Mouse (Mus musculus): ENCODE measurements at regions not wholly inside any gene's neighbourhood (a gene's known extent, or its start where the extent isn't known, plus 50 kb on each side); places are given as distances from the start of the nearest gene placed in this dataset.

DNA sequence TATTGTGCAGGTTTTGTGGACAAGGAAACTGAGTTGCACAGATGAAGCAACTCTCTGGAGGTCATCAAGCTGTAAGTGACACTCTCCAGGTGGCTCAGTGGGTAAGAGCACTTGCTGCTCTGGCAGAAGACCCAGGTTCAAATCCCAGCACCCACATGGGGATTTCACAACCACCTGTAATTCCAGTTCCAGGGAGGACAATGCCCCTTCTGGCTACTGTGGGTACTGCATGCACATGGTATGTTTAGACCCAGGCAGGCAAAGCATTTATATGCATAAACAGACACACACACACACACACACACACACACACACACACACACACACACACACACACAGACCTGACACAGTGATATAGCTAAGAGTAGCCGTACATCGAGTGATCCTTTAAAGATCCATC lies 80.6 kb upstream of the Arid5b start:
- H3K4me1 ChIP-seq (ENCODE audit: control insufficient read depth, insufficient read depth, low read length): peaks cover 6% of the 10 kb centered on the region; the same call in 1 of the 2 replicates
- WGBS: 94% methylated on average over 2 of the region's 2 CpGs
- no peak overlapping the region for H3K27ac ChIP-seq (ENCODE audit: insufficient read depth, low read depth, low read length)
- no peak overlapping the region for H3K4me3 ChIP-seq (ENCODE audit: insufficient read depth, low read depth, low read length)
- no peaks in the 10 kb centered on the region for H3K27me3 ChIP-seq (replicated peaks; ENCODE audit: control insufficient read depth, insufficient read depth, low read length)
- H3K36me3 ChIP-seq (ENCODE audit: control insufficient read depth, insufficient read depth, low read length): no peaks in the 10 kb centered on the region
- no peak for DNase-seq
- no peak for TF ChIP-seq POLR2A (IDR thresholded peaks at IDR 0.05; ENCODE audit: low read depth, low read length)
- TF ChIP-seq CTCF (conservative IDR thresholded peaks at IDR 0.05; ENCODE audit: insufficient read depth, insufficient read length, low read depth, low read length): 0 out of 2 replicates have a peak, but pooled peaks have one; percentile 11

DNA sequence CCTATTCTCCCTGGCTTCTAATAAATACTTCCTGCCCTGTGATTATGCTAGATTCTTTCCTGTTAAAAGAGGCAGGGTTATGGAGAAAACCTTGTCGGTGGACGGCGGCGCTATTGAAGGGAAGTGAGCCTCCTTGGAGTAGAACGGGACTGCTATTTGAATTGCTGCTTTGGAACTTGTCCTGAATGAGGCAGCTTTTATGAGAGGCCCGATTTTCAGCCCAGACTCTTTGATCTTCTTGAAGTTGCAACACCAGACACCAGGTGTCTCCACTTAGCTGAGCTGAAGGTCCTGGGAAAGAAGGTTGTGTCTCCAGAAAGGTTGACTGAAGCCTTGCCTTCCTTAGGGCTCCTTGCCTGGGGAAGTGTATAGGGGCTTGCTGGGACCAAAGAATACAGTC lies 78.4 kb upstream of the Arid5b start:
- 22% methylated on average over 6 of the region's 6 CpGs for WGBS
- TF ChIP-seq POLR2A (IDR thresholded peaks at IDR 0.05; ENCODE audit: low read depth, low read length): no peak
- TF ChIP-seq CTCF (conservative IDR thresholded peaks at IDR 0.05; ENCODE audit: insufficient read depth, insufficient read length, low read depth, low read length): peak; percentile 55
- no peaks in the 10 kb centered on the region for H3K27me3 ChIP-seq (replicated peaks; ENCODE audit: control insufficient read depth, insufficient read depth, low read length)
- H3K36me3 ChIP-seq (ENCODE audit: control insufficient read depth, insufficient read depth, low read length): no peaks in the 10 kb centered on the region
- peaks cover 11% of the 10 kb centered on the region for H3K4me1 ChIP-seq (ENCODE audit: control insufficient read depth, insufficient read depth, low read length)
- peak; percentile 70 for DNase-seq
- H3K4me3 ChIP-seq (ENCODE audit: insufficient read depth, low read depth, low read length): no peak overlapping the region
- no peak overlapping the region for H3K27ac ChIP-seq (ENCODE audit: insufficient read depth, low read depth, low read length)

DNA sequence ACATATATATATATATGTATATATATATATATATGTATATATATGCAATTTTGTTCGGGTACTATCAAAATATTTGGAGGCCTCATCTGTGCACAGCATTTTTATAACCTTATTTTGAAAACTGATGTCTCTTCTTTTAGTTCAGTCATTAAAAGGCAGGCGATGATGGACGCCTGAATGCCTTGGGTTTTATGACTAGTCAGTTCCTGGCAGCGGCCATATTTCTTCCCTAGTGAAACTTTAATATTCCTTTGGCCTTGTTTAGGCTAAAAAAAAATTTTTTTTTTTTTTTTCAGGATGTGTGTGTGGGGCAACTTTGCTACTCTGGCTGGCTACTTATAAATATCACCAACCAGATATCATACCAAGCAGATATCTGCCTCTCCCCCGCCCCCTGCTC lies 78.0 kb upstream of the Arid5b start:
- Histone ChIP-seq H3K27me3 (replicated peaks; ENCODE audit: control insufficient read depth, insufficient read depth, low read length) (no peaks in the 10 kb centered on the region), H3K4me1 (ENCODE audit: control insufficient read depth, insufficient read depth, low read length) (peaks cover 12% of the 10 kb centered on the region), H3K36me3 (ENCODE audit: control insufficient read depth, insufficient read depth, low read length) (no peaks in the 10 kb centered on the region), H3K27ac (ENCODE audit: insufficient read depth, low read depth, low read length) (no peak overlapping the region), H3K4me3 (ENCODE audit: insufficient read depth, low read depth, low read length) (no peak overlapping the region)
- 54% methylated on average over 5 of the region's 5 CpGs for WGBS
- DNase-seq: no peak
- TF ChIP-seq CTCF (conservative IDR thresholded peaks at IDR 0.05; ENCODE audit: insufficient read depth, insufficient read length, low read depth, low read length): no peak

DNA sequence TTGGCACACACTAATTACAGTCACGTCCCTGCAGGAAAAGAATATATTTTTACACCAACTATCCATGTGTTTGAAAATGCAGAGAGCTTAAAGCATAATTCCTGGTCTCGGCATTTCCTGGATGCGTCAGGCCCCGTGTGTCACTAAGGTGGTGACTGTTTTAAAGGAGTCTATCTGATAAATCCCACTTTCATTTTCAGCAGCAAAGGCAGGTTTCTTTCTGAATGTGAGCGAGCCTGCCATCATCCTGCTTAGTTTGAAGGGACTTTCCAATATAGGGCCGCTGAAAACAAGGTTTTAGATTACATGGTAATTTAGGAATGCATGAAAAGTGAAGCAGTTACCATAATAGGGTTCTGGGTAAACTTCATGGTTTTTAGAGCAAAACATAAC lies 77.5 kb upstream of the Arid5b start:
- Histone ChIP-seq H3K27ac (ENCODE audit: insufficient read depth, low read depth, low read length) (peak overlapping the region; percentile 60), H3K36me3 (ENCODE audit: control insufficient read depth, insufficient read depth, low read length) (no peaks in the 10 kb centered on the region), H3K27me3 (replicated peaks; ENCODE audit: control insufficient read depth, insufficient read depth, low read length) (no peaks in the 10 kb centered on the region), H3K4me1 (ENCODE audit: control insufficient read depth, insufficient read depth, low read length) (peaks cover 16% of the 10 kb centered on the region), H3K4me3 (ENCODE audit: insufficient read depth, low read depth, low read length) (no peak overlapping the region)
- WGBS: 14% methylated on average over 6 of the region's 6 CpGs
- DNase-seq: no peak
- TF ChIP-seq CTCF (conservative IDR thresholded peaks at IDR 0.05; ENCODE audit: insufficient read depth, insufficient read length, low read depth, low read length) (no peak), POLR2A (IDR thresholded peaks at IDR 0.05; ENCODE audit: low read depth, low read length) (no peak)

DNA sequence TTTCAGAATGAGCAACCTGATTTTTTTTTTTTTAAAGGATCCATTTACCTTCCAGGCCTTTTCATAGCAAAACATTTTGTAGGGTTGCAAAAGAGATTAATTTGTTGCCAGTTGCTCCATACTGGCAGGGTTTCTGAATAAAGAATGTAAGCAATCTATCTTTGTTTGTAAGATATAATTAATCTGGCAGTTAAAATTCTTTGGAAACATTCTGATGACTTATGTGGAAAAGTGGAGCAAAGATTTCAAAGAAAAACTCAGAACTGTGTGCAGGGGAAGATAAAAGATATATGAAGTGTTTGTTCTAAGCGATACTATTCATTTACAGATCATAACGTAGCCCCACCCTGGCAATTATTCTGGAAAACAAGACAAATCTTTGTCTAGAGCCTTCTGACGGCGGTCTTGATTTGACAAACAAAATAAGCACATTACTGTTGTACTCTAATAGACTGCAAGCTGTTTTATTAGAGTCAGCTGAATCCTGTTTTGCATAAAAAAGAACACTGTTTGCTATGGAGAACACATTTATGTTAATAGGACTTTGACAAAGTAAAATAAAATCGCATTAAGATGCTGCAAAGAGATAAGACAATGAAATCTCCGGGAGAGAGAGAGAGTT lies 77.0 kb upstream of the Arid5b start:
- Histone ChIP-seq H3K36me3 (ENCODE audit: control insufficient read depth, insufficient read depth, low read length) (no peaks in the 10 kb centered on the region), H3K4me3 (ENCODE audit: insufficient read depth, low read depth, low read length) (no peak overlapping the region), H3K4me1 (ENCODE audit: control insufficient read depth, insufficient read depth, low read length) (peaks cover 16% of the 10 kb centered on the region), H3K27ac (ENCODE audit: insufficient read depth, low read depth, low read length) (peak overlapping the region; percentile 60), H3K27me3 (replicated peaks; ENCODE audit: control insufficient read depth, insufficient read depth, low read length) (no peaks in the 10 kb centered on the region)
- WGBS: 17% methylated on average over 6 of the region's 6 CpGs
- peak; percentile 50 for DNase-seq
- no peak for TF ChIP-seq CTCF (conservative IDR thresholded peaks at IDR 0.05; ENCODE audit: insufficient read depth, insufficient read length, low read depth, low read length)
- no peak for TF ChIP-seq POLR2A (IDR thresholded peaks at IDR 0.05; ENCODE audit: low read depth, low read length)

DNA sequence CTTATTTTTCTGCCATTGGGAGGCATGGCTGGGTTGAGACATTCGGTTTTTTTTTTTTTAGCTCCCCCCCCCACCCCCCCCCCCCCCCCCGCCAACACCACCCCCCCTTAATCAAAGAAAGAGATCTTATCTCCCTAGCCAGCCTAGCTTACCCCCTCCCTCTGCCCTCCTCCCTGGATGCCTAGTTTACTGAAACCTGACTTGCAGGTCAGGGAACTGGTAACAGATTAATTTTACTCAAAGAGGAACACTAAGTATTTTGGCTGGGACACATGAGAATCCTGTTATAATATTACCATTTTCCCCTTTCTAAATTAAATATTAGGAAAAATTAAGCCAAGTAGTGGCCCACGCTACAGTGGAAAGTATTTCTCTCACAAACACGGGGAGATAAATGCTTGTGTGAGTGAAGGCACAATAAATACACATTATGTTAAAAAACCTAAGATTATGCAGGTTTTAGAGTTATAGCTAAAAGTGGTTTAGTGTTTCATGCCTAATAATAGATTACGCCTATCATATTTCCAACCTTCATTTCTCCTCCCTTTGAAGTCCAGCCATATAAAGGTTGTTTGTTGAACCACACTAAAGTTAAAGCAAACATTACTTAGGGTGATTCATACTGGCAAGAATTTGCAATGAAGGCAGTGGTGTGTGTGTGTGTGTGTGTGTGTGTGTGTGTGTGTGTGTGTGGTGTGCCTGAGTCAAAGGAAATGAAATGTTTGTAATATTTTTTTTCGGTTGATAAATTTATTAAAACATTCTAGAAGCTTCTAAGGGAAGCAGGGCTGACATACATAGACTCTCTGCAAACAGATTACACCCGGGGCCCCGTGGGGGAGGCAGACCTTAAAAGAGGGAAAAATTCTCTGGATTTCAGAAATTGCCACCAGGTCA lies 76.0 kb upstream of the Arid5b start:
- no peaks in the 10 kb centered on the region for H3K27me3 ChIP-seq (replicated peaks; ENCODE audit: control insufficient read depth, insufficient read depth, low read length)
- 8% methylated on average over 7 of the region's 8 CpGs for WGBS
- peak overlapping the region; percentile 86 for H3K27ac ChIP-seq (ENCODE audit: insufficient read depth, low read depth, low read length)

DNA sequence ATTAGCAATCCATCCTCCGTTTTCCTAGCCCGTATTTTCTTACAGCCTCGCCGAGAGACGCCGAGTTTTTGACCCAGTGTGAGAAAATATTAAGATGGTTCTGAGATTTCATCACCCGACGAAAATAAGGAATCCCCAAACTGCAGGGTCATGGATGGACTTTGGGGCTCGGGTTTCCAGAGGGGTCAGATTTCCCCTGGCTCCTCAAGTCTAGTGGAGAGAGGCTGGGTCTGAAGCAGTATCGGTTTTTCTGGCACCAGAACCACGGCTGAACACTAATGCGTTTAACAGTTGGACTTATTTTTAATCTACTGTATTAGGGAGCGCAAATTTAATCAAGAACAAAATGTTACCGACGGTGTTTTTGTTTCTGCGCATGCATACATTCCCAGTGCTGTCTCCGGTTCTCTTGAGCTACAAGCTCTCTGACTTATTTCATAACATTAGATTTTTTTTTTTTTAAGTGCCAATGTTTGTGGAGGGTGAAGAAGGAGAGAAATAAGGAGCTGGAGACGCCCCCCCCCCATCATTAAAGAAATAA lies 75.2 kb upstream of the Arid5b start:
- no peaks in the 10 kb centered on the region for H3K36me3 ChIP-seq (ENCODE audit: control insufficient read depth, insufficient read depth, low read length)
- H3K4me3 ChIP-seq (ENCODE audit: insufficient read depth, low read depth, low read length): no peak overlapping the region
- peaks cover 16% of the 10 kb centered on the region for H3K4me1 ChIP-seq (ENCODE audit: control insufficient read depth, insufficient read depth, low read length)
- no peak for TF ChIP-seq POLR2A (IDR thresholded peaks at IDR 0.05; ENCODE audit: low read depth, low read length)
- no peak for TF ChIP-seq CTCF (conservative IDR thresholded peaks at IDR 0.05; ENCODE audit: insufficient read depth, insufficient read length, low read depth, low read length)
- H3K27ac ChIP-seq (ENCODE audit: insufficient read depth, low read depth, low read length): peak overlapping the region; percentile 49
- 23% methylated on average over 18 of the region's 18 CpGs for WGBS
- no peaks in the 10 kb centered on the region for H3K27me3 ChIP-seq (replicated peaks; ENCODE audit: control insufficient read depth, insufficient read depth, low read length)
- DNase-seq: peak; percentile 45

More for the DNA sequence above, 76.0 kb upstream of the Arid5b start:
- Histone ChIP-seq H3K4me3 (ENCODE audit: insufficient read depth, low read depth, low read length) (no peak overlapping the region), H3K4me1 (ENCODE audit: control insufficient read depth, insufficient read depth, low read length) (peaks cover 16% of the 10 kb centered on the region), H3K36me3 (ENCODE audit: control insufficient read depth, insufficient read depth, low read length) (no peaks in the 10 kb centered on the region)
- DNase-seq: peak; percentile 82
- no peak for TF ChIP-seq CTCF (conservative IDR thresholded peaks at IDR 0.05; ENCODE audit: insufficient read depth, insufficient read length, low read depth, low read length)
- no peak for TF ChIP-seq POLR2A (IDR thresholded peaks at IDR 0.05; ENCODE audit: low read depth, low read length)

Measured in kidney, adult 2 months (tissue).